Mouse (Mus musculus) kidney, adult 2 months (tissue): ENCODE data around the gene Kcnd2. TPM values are rescaled to one million over a fixed set of nuclear protein-coding genes. Genes with fewer than 3 reads are reported as not detected.

ENCODE experiments used
- DNase-seq: peaks from one replicate; pipeline ENCODE4 v3.0.0; 2021
- H3K27ac ChIP-seq: fragments of 200-500 bp; 2 replicates; pipeline ENCODE4 v1.5.1; 2012; ENCODE audit warnings: low read depth, low read length, control low read depth, inconsistent platforms; ENCODE audit not compliant: insufficient read depth
- H3K27me3 ChIP-seq: fragments of 200-500 bp; replicated peaks from 2 replicates; pipeline ENCODE4 v1.6.1; 2012; ENCODE audit warnings: mild to moderate bottlenecking, moderate library complexity, low read length, inconsistent platforms; ENCODE audit not compliant: control insufficient read depth, insufficient read depth
- H3K36me3 ChIP-seq: fragments of 200-500 bp; 2 replicates; pipeline ENCODE4 v1.6.1; 2012; ENCODE audit warnings: mild to moderate bottlenecking, moderate library complexity, low read length, inconsistent platforms; ENCODE audit not compliant: control insufficient read depth, insufficient read depth
- H3K4me1 ChIP-seq: fragments of 200-500 bp; 2 replicates; pipeline ENCODE4 v1.6.1; 2011; ENCODE audit warnings: low read length; ENCODE audit not compliant: control insufficient read depth, insufficient read depth
- H3K4me3 ChIP-seq: fragments of 200-500 bp; 2 replicates; pipeline ENCODE4 v1.5.1; 2011; ENCODE audit warnings: mild to moderate bottlenecking, low read depth, low read length, control low read depth; ENCODE audit not compliant: insufficient read depth
- CTCF ChIP-seq: fragments of 200-500 bp; conservative IDR thresholded peaks from 2 replicates; pipeline ENCODE4 v1.5.1; 2011; ENCODE audit warnings: low read depth, mild to moderate bottlenecking, control low read depth, low read length, moderate library complexity, mixed read lengths; ENCODE audit not compliant: insufficient read depth, insufficient read length
- POLR2A ChIP-seq: fragments of 200-500 bp; IDR thresholded peaks from one replicate; pipeline ENCODE4 v1.6.1; 2011; ENCODE audit warnings: low read depth, low read length, control low read depth
- WGBS: fragments of 180-500 bp; shearing (Covaris S2); methylation state at CpG from one replicate; pipeline ENCODE4 v1.1.7; 2018; 5-methylcytosine and 5-hydroxymethylcytosine counted together
- polyA plus RNA-seq: library from polyadenylated mRNA; depleted of rRNA; stranded (reverse); fragments of >200 nt; gene quantifications from 2 replicates; pipeline ENCODE4 v1.2.3, GENCODE M21; 2012; rRNA removed

Kcnd2 gene
- 0.10 and 0.13 TPM in 2 replicates for polyA plus RNA-seq

GRCm38 (mm10) chr6:21215491-21216191 lies at the start of gene Kcnd2:
Gene Kcnd2, plus strand, starts transcription at chr6:21215503.
- H3K27me3 ChIP-seq, result peaks cover 6% of the 10 kb centered on the region
- TF ChIP-seq POLR2A (no peak), CTCF (no peak)
- H3K4me1 ChIP-seq, result no peaks in the 10 kb centered on the region
- DNase-seq, result no peak
- no peaks in the 10 kb centered on the region for H3K36me3 ChIP-seq
- WGBS, result 13% methylated on average over 34 of the region's 34 CpGs
- H3K4me3 ChIP-seq, result peak within 1 kb of the TSS; percentile 53
- no peak within 1 kb of the TSS for H3K27ac ChIP-seq

GRCm38 (mm10) chr6:21166611-21167010 lies 48.7 kb upstream of the Kcnd2 start:
- Histone ChIP-seq H3K27me3 (no peaks in the 10 kb centered on the region; the same call in 1 of the 2 replicates), H3K4me1 (no peaks in the 10 kb centered on the region), H3K36me3 (no peaks in the 10 kb centered on the region), H3K27ac (no peak overlapping the region), H3K4me3 (no peak overlapping the region)
- 60% methylated on average over 1 of the region's 1 CpGs for WGBS
- no peak for DNase-seq
- TF ChIP-seq CTCF, result no peak
- no peak for TF ChIP-seq POLR2A

- Histone ChIP-seq H3K36me3 (no peaks in the 10 kb centered on the region), H3K4me1 (no peaks in the 10 kb centered on the region), H3K27ac (no peak overlapping the region), H3K4me3 (no peak overlapping the region), H3K27me3 (no peaks in the 10 kb centered on the region)
- no peak for DNase-seq
- TF ChIP-seq POLR2A, result no peak
- TF ChIP-seq CTCF, result no peak
- 65% methylated on average over 2 of the region's 2 CpGs for WGBS
Measured at GRCm38 (mm10) chr6:21195341-21195740, 20.0 kb upstream of the Kcnd2 start.

- peak; percentile 36 for TF ChIP-seq CTCF
- TF ChIP-seq POLR2A, result no peak
- no peaks in the 10 kb centered on the region for H3K4me1 ChIP-seq
- H3K36me3 ChIP-seq, result no peaks in the 10 kb centered on the region
- peak; percentile 40 for DNase-seq
- H3K4me3 ChIP-seq, result peak overlapping the region; percentile 53
- peaks cover 6% of the 10 kb centered on the region for H3K27me3 ChIP-seq
- no peak overlapping the region for H3K27ac ChIP-seq
- WGBS, result under 1% methylated on average over 29 of the region's 29 CpGs
Measured at GRCm38 (mm10) chr6:21213865-21214672, 1.2 kb upstream of the Kcnd2 start.

DNA sequence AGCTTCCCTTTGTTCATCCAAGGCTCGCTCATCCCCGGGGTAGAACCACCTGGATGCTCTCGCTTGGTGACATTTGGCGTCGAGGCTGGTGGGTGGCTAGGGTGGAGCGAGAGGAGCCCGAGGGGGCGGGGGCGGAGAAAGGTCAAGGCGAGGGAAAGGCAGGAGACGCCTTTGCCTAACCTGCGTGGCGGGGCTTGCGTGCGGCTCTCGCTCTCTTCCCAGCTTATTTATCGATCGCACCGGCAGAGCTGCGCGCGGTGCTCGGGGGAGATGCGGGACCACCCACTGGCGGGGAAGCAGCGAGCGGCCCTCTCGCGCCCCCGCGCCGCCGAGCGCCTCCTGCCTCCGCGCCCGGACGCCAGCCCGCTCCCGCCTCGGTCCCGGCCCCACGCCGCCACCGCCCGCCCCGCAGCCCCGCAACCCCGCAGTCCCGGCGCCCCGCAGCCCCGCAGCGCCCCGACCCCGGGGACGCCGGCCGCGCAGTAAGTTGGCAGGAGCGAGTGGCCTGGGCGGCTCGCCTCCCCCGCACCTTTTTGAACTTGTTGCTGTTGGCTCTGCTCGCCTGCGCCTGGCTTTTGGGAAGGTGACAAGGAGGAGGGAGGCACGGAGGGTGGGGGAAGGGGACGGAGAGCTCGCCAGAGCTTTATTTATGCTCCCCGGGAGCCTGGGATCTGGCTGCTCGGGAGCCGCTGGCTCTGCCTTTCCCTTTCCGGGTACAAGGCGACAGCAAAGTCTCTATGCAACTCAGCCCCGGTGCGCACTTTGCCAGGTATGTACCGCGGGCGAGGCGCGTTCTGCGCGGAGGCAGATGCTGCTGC lies 421 bp upstream of the Kcnd2 start:
- WGBS, result under 1% methylated on average over 83 of the region's 83 CpGs

DNA sequence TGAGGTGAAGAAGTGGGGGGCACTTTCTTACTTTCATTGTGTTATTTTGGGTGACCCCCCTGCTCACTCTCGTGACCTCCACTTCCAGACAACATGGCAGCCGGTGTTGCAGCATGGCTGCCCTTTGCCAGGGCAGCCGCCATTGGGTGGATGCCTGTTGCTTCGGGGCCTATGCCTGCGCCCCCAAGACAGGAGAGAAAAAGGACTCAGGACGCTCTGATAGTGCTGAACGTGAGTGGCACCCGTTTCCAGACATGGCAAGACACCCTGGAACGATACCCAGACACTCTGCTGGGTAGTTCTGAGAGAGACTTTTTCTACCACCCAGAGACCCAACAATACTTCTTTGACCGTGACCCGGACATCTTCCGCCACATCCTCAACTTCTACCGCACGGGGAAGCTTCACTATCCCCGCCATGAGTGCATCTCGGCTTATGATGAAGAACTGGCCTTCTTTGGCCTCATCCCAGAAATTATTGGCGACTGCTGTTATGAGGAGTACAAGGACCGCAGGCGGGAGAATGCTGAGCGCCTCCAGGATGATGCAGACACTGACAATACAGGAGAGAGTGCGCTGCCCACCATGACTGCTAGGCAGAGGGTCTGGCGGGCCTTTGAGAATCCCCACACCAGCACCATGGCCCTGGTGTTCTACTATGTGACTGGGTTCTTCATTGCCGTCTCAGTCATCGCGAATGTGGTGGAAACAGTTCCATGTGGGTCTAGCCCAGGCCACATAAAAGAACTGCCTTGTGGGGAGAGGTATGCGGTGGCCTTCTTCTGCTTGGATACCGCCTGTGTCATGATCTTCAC lies 1.1 kb downstream of the Kcnd2 start:
- H3K27me3 ChIP-seq, result peaks cover 6% of the 10 kb centered on the region
- no peak for TF ChIP-seq POLR2A
- 95% methylated on average over 27 of the region's 27 CpGs for WGBS
- no peaks in the 10 kb centered on the region for H3K36me3 ChIP-seq
- no peak for DNase-seq
- no peak overlapping the region for H3K27ac ChIP-seq
- H3K4me3 ChIP-seq, result no peak overlapping the region
- no peaks in the 10 kb centered on the region for H3K4me1 ChIP-seq

More for the DNA sequence above, 421 bp upstream of the Kcnd2 start:
- peaks cover 6% of the 10 kb centered on the region for H3K27me3 ChIP-seq
- H3K4me1 ChIP-seq, result no peaks in the 10 kb centered on the region
- no peak overlapping the region for H3K27ac ChIP-seq
- TF ChIP-seq POLR2A, result no peak
- TF ChIP-seq CTCF, result no peak
- peak; percentile 4 for DNase-seq
- peak overlapping the region; percentile 53 for H3K4me3 ChIP-seq
- no peaks in the 10 kb centered on the region for H3K36me3 ChIP-seq
